Mouse (Mus musculus) heart, adult 2 months (tissue): ENCODE measurements around the gene Mrps12.

ENCODE experiments used
- CTCF ChIP-seq: fragments of 200-600 bp; IDR thresholded peaks from 2 replicates; pipeline ENCODE4 v1.8.1; 2022; ENCODE audit warnings: antibody characterized with exemption, mild to moderate bottlenecking, moderate library complexity
- POLR2A ChIP-seq: fragments of 200-500 bp; IDR thresholded peaks from 2 replicates; pipeline ENCODE4 v1.6.1; 2011; ENCODE audit warnings: mild to moderate bottlenecking, low read depth, low read length, control low read depth; ENCODE audit not compliant: insufficient read depth

DNA sequence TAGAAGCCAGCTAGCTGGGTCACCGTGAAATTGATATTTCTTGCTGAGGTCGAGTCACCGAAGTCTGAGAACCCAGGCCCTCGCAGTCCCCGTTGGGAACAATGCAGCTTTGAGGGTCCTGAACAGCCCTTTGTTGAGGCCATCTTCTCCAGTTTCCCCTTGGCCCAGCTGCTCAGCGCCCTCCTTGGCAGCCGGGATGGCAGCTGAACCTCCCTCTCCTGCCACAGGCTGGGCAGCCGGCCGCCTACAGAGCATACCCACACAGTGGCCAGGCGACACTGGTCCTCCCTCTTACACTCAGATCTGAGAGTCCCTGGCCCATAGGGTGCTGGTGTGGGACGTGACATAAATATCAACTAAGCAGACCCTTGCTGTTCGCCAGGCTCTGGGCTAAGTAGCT lies 32.5 kb upstream of the Mrps12 start:
- TF ChIP-seq CTCF (no peak), POLR2A (no peak)
